Mouse (Mus musculus): ENCODE data around the gene Tyro3.

The Tyro3 gene

DNA sequence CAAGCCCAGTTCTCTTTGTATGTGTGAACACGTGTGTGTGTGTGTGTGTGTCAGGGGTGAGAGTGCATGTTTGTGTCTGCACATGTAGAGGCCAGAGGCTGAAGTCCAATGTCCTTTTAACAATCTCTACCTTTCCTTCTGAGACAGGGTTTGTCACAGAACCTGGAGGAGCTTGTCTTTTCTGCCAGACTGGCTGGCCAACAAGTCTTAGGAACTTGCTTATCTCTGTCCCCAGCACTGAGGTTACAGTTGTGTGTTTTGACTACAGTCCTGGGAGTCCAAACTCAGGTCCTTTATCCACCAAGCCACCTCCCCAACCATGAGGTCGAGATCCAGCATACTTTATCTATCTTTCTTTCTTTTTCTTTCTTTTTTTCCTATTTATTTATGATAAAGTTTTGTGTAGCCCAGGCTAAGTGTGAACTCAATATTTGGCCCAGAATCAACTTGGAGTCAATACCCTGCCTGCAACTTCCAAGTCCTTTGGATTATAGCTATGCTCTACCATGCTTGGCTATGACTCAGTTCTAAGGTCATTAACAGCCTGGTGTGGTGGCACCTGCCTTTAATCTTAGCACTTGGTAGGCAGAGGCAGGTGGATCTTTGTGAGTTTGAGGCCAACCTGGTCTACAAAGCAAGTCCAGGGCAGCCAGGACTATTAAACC lies 48.5 kb downstream of the Tyro3 start:
- in situ Hi-C loops (cut with MboI; ENCODE audit: unreplicated experiment in 2 of 2), result loop anchor here (5.0 to 25.0 kb wide), 2 partner anchors 106 to 316 kb away; partner anchors contain the start of gene Ehd4 (in 1 of the 2)

DNA sequence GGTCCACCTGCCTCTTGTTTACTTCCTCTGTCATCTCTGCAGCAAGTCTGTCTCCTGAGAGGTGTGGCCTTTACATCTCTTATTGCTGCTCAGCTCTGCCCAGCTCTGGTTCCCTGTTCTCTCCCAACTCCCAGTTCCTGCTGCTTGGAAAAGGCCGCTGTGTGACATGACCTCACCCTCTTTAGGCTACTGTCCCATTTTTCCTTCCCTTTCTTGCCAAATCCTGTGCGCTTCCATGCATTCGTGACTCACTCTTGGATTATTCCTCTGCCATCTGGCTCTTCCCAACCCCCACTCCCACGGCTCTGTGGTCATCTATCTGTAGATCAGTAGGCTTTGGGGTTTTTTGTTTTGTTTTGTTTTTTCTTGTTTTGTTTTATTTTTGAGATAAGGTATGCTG lies 49.4 kb downstream of the Tyro3 start:
- in situ Hi-C loops (cut with MboI; ENCODE audit: unreplicated experiment in 2 of 2), result loop anchor here (5.0 to 25.0 kb wide), 2 partner anchors 105 to 315 kb away; partner anchors contain the start of gene Ehd4 (in 1 of the 2)

DNA sequence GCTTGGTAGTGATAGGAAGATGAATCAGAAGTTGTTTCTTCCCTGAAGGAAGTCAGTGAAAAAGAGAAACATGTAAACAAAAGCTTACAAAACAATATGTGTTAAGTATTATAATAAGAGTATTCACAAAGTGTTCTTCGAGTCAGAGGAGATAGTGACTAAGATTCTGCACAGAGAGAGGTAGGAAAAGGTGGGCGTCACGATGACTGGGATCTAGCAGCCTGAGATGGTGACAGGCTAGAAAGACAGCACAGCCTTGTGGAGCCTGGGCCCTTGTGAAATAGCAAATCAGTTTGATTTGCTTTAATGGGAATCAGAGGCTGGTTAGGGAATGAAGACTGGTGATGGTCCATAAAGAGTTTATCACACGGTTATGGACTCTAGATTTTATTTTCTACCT lies 56.3 kb downstream of the Tyro3 start:
- in situ Hi-C loops (cut with MboI; ENCODE audit: unreplicated experiment in 2 of 2), result no loop called here

DNA sequence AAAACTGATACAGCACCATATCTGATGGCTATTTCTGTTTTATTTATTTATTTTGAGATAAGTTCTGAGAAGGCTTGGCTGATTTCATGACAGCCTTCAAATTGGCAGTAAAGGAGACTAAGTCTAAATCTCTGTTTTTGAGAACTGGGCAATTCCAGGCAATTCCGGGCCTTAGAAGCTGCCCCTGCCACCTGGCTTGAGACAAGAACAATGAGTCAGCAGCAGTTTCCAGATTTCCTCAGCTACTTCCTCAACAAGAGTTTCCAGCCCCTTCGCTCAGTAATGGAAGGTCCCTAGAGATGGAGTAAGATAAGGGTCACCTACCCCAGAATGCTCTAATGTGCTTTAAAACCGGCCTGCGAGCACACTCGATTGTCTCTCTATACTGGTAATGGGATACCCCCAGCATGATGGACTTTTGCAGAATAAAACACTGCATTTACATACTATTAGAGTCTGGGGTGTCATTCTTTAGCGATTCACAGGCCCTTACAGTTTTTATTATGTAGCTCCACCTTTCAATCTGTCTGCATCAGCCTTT lies 57.8 kb downstream of the Tyro3 start:
- in situ Hi-C loops (cut with MboI; ENCODE audit: unreplicated experiment in 2 of 2), result no loop called here

DNA sequence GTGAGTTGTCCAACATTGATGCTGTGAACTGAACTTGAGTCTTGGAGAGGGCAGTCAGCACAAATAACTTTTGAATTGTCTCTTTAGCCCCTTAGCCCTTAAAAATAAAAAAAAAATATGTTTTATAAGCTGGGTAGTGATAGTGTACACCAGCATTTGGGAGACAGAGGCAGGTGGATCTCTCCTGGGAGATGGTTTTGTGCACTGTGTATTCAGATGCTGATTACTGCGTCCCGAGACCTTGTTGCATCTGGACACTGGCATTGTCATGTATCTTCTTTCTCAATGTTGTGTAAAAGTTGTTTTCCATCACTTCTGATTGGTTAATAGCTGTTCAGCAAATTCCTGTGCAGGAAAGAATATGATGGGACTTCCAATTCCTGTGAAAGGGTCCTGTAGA lies 59.8 kb downstream of the Tyro3 start:
- in situ Hi-C loops (cut with MboI; ENCODE audit: unreplicated experiment in 2 of 2), result no loop called here

GRCm38 (mm10) chr2:119864484-119864883 lies 67.0 kb downstream of the Tyro3 start:
- in situ Hi-C loops (cut with MboI; ENCODE audit: unreplicated experiment in 2 of 2), result no loop called here

Data from v-Abl transformed pro-B cells (cell line).